In the genomic region with DNA sequence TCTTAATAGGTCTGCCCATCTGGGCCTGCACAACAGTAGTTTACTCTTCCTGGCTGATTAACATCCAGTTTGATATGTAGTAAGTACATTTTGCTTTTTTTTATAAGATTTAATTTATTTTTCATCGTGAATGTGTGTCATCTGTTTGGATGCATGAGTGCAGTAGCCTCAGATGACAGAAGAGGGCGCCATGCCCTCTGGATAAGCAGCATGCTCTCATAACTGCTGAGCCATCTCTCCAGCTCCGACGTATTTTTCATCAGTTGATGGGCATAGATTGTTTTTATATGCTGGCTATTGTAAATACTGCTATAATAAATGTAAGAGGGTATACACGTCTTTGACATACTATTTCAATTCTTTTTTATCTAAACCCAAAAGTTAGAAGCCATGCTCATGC, we compare ENCODE assay signal across 10 mouse cellular contexts. TPM values are rescaled to one million over a fixed set of nuclear protein-coding genes. Genes with fewer than 3 reads are reported as not detected.
DNase-seq lines count a peak whose midpoint lies in the region; ATAC-seq and TF ChIP-seq lines count a peak whose summit lies in the region.
"Had no signal": no experiment of that assay in that cellular context is flagged by ENCODE, and none has a peak within 500 bp of the region (broad histone marks: within the 10 kb centered on the region; RNA-seq: fewer than 3 reads in every experiment).

No protein-coding gene starts in this region.

- TF ChIP-seq POLR2A in MEL (IDR thresholded peaks at IDR 0.05; ENCODE audit: control insufficient read depth in 1 of 2, insufficient read depth in 1 of 2, low read depth in 1 of 2, low read length in 2 of 2, poor library complexity in 1 of 2): no peak

- no peaks in the 10 kb centered on the region for H3K27me3 ChIP-seq in MEL (ENCODE audit: control insufficient read depth in 1 of 2, insufficient read depth in 2 of 2, low read length in 2 of 2)
- no peaks in the 10 kb centered on the region for H3K27me3 ChIP-seq in embryonic facial prominence, embryonic 10.5 days (replicated peaks; ENCODE audit: low read depth, poor library complexity, severe bottlenecking)
- no peaks in the 10 kb centered on the region for H3K27me3 ChIP-seq in liver, postnatal 0 days (ENCODE audit: insufficient read depth, low read length)

- TF ChIP-seq EP300 in MEL (IDR thresholded peaks at IDR 0.05; ENCODE audit: low read depth in 1 of 2, low read length in 2 of 2): no peak
- TF ChIP-seq EP300 in liver, postnatal 0 days (IDR thresholded peaks at IDR 0.05; ENCODE audit: low read depth): no peak

- peak; percentile 75 for TF ChIP-seq RAD21 in MEL (IDR thresholded peaks at IDR 0.05; ENCODE audit: low read depth, low read length)

- H3K79me2 ChIP-seq in MEL (ENCODE audit: control insufficient read depth, insufficient read depth, low read length, poor library complexity): no peaks in the 10 kb centered on the region

- H3K4me3 ChIP-seq in MEL (ENCODE audit: control insufficient read depth in 1 of 2, insufficient read depth in 1 of 2, low read depth in 2 of 2, low read length in 2 of 2): no peak overlapping the region
- H3K4me3 ChIP-seq in embryonic facial prominence, embryonic 10.5 days: no peak overlapping the region
- H3K4me3 ChIP-seq in liver, postnatal 0 days (ENCODE audit: low read depth, low read length): no peak overlapping the region

- H3K4me2 ChIP-seq in liver, postnatal 0 days (ENCODE audit: low read depth, low read length): no peak overlapping the region

- H3K27ac ChIP-seq in MEL (ENCODE audit: control insufficient read depth, low read depth, low read length): no peak overlapping the region
- H3K27ac ChIP-seq in embryonic facial prominence, embryonic 10.5 days (replicated peaks): no peak overlapping the region
- H3K27ac ChIP-seq in liver, postnatal 0 days (ENCODE audit: low read depth): no peak overlapping the region

- TF ChIP-seq CTCF in MEL (IDR thresholded peaks at IDR 0.05 in 2 of 3, conservative IDR thresholded peaks at IDR 0.05 in 1 of 3; ENCODE audit: control insufficient read depth in 1 of 3, insufficient read depth in 1 of 3, low read depth in 2 of 3, low read length in 3 of 3, poor library complexity in 1 of 3, severe bottlenecking in 1 of 3): peak; percentile 71 to 81 (median 77)
- TF ChIP-seq CTCF in liver, postnatal 0 days (IDR thresholded peaks at IDR 0.05; ENCODE audit: low read depth): peak; percentile 80

- WGBS in embryonic facial prominence, embryonic 10.5 days: 41% methylated on average over 5 of the region's 5 CpGs
- 24% methylated on average over 5 of the region's 5 CpGs for WGBS in liver, postnatal 0 days (ENCODE audit: insufficient replicate concordance)

- peak; percentile 46 for DNase-seq in adrenal gland, postnatal 10 days
- DNase-seq in adrenal gland, postnatal 4 days (ENCODE audit: low spot score in 2 of 2): no peak
- DNase-seq in layer of hippocampus, adult 18-20 months (ENCODE audit: low spot score in 2 of 2): peak; percentile 7 to 56
- no peak for DNase-seq in layer of hippocampus, postnatal 36 days
- DNase-seq in MEL (ENCODE audit: low read depth, low spot score): peak; percentile 75
- peak; percentile 24 for DNase-seq in embryonic facial prominence, embryonic 10.5 days (ENCODE audit: low spot score)
- DNase-seq in liver, postnatal 0 days: peak; percentile 55
- peak; percentile 40 for DNase-seq in thymus, postnatal 0 days (ENCODE audit: low spot score)

- H3K4me1 ChIP-seq in MEL (ENCODE audit: control insufficient read depth in 1 of 2, insufficient read depth in 2 of 2, low read length in 2 of 2): no peaks in the 10 kb centered on the region
- H3K4me1 ChIP-seq in embryonic facial prominence, embryonic 10.5 days: no peaks in the 10 kb centered on the region
- H3K4me1 ChIP-seq in liver, postnatal 0 days (ENCODE audit: insufficient read depth): 0 out of 2 replicates have a peak, but pooled peaks cover 3% of the 10 kb centered on the region

- peaks cover 0 to 5% of the 10 kb centered on the region in 2 experiments; a peak in 2 of 4 replicates for H3K36me3 ChIP-seq in MEL (ENCODE audit: control insufficient read depth in 1 of 2, insufficient read depth in 2 of 2, low read length in 2 of 2)
- no peaks in the 10 kb centered on the region for H3K36me3 ChIP-seq in embryonic facial prominence, embryonic 10.5 days (replicated peaks)
- H3K36me3 ChIP-seq in liver, postnatal 0 days (replicated peaks; ENCODE audit: insufficient read depth, low read length): no peaks in the 10 kb centered on the region

- H3K9me3 ChIP-seq in MEL (replicated peaks; ENCODE audit: insufficient read depth, low read length): no peaks in the 10 kb centered on the region
- H3K9me3 ChIP-seq in embryonic facial prominence, embryonic 10.5 days: no peaks in the 10 kb centered on the region
- H3K9me3 ChIP-seq in liver, postnatal 0 days (ENCODE audit: low read length): no peaks in the 10 kb centered on the region

- no peak overlapping the region for H3K9ac ChIP-seq in MEL (ENCODE audit: control insufficient read depth, low read depth, low read length, poor library complexity, severe bottlenecking)
- H3K9ac ChIP-seq in liver, postnatal 0 days (replicated peaks): no peak overlapping the region

- no peak for ATAC-seq in liver, postnatal 0 days

TF ChIP-seq in MEL, 35 proteins besides CTCF, POLR2A, EP300 and RAD21:
- TF ChIP-seq POLR2AphosphoS2 (IDR thresholded peaks at IDR 0.05; ENCODE audit: low read length) (no peak), MXI1 (IDR thresholded peaks at IDR 0.05; ENCODE audit: low read depth, low read length) (no peak), HCFC1 (IDR thresholded peaks at IDR 0.05; ENCODE audit: low read depth, low read length) (no peak), GATA1 (IDR thresholded peaks at IDR 0.05; ENCODE audit: low read depth, low read length) (no peak), NRF1 (IDR thresholded peaks at IDR 0.05; ENCODE audit: insufficient read depth, low read depth, low read length, poor library complexity, severe bottlenecking) (no peak), MYC (IDR thresholded peaks at IDR 0.05; ENCODE audit: low read depth, low read length) (0 out of 2 replicates have a peak, but pooled peaks have one; percentile 45), UBTF (IDR thresholded peaks at IDR 0.05; ENCODE audit: borderline replicate concordance, insufficient read depth, low read depth, low read length) (no peak), TBP (IDR thresholded peaks at IDR 0.05; ENCODE audit: low read depth, low read length) (no peak), ZC3H11A (IDR thresholded peaks at IDR 0.05; ENCODE audit: low read depth, low read length) (peak; percentile 53), TCF12 (IDR thresholded peaks at IDR 0.05; ENCODE audit: low read depth, low read length) (no peak), SMC3 (IDR thresholded peaks at IDR 0.05; ENCODE audit: low read depth, low read length) (peak; percentile 69), CHD1 (IDR thresholded peaks at IDR 0.05; ENCODE audit: low read depth, low read length) (no peak)

RNA-seq across cellular contexts. Expression of gene Kctd12, which starts 29.3 kb away (rescaled TPM):
- 10 to 100 TPM; 55.1 to 55.2 TPM for total RNA-seq in adrenal gland, postnatal 10 days (2021)
- total RNA-seq in adrenal gland, postnatal 4 days (2021): 10 to 100 TPM; 45.2 to 48.6 TPM
- total RNA-seq in layer of hippocampus, adult 18-20 months (2021): 100 to 1,000 TPM; 121 to 126 TPM
- 100 to 1,000 TPM; 128 to 131 TPM for total RNA-seq in layer of hippocampus, postnatal 36 days (2021)
- not detected in 2 replicates for total RNA-seq in MEL (2012; rRNA removed)
- polyA plus RNA-seq in MEL (2012; ENCODE audit: insufficient read depth in 1 of 2, insufficient read length in 2 of 2, low read depth in 1 of 2, low replicate concordance in 2 of 2, missing spikeins in 1 of 2): not detected
- 6.2 and 8.8 TPM in 2 replicates for polyA plus RNA-seq in embryonic facial prominence, embryonic 10.5 days (2016; fragmentation: Nextera tagmentation; extraction: Ambion mirVana)
- 2.6 and 3.4 TPM in 2 replicates for polyA plus RNA-seq in liver, postnatal 0 days (2015; fragmentation: Nextera tagmentation; extraction: Ambion mirVana)
- polyA plus RNA-seq in thymus, postnatal 0 days (2015; fragmentation: Nextera tagmentation; extraction: Ambion mirVana): 4.7 and 5.0 TPM in 2 replicates

RNA-seq across cellular contexts. Expression of gene Acod1, which starts 35.0 kb away (rescaled TPM):
- total RNA-seq in adrenal gland, postnatal 10 days (2021): not detected
- total RNA-seq in adrenal gland, postnatal 4 days (2021): not detected
- not detected for total RNA-seq in layer of hippocampus, adult 18-20 months (2021)
- total RNA-seq in layer of hippocampus, postnatal 36 days (2021): not detected
- not detected in 2 replicates for total RNA-seq in MEL (2012; rRNA removed)
- not detected for polyA plus RNA-seq in MEL (2012; ENCODE audit: insufficient read depth in 1 of 2, insufficient read length in 2 of 2, low read depth in 1 of 2, low replicate concordance in 2 of 2, missing spikeins in 1 of 2)
- not detected in 2 replicates for polyA plus RNA-seq in embryonic facial prominence, embryonic 10.5 days (2016; fragmentation: Nextera tagmentation; extraction: Ambion mirVana)
- polyA plus RNA-seq in liver, postnatal 0 days (2015; fragmentation: Nextera tagmentation; extraction: Ambion mirVana): 0.09 TPM in 1 of 2 replicates, not detected in the other
- 0.18 and 0.19 TPM in 2 replicates for polyA plus RNA-seq in thymus, postnatal 0 days (2015; fragmentation: Nextera tagmentation; extraction: Ambion mirVana)
- total RNA-seq: heart, adult 18-20 months had no signal
- polyA plus RNA-seq: C2C12 had no signal

RNA-seq across cellular contexts. Expression of gene Cln5, which starts 58.2 kb away (rescaled TPM):
- 10 to 100 TPM; 20.6 to 20.8 TPM for total RNA-seq in adrenal gland, postnatal 10 days (2021)
- total RNA-seq in adrenal gland, postnatal 4 days (2021): 10 to 100 TPM; 19.2 to 23.7 TPM
- 10 to 100 TPM; 11.0 to 12.1 TPM for total RNA-seq in layer of hippocampus, adult 18-20 months (2021)
- total RNA-seq in layer of hippocampus, postnatal 36 days (2021): 10 to 100 TPM in 1 of 2 experiments, 1 to 10 TPM in 1; 9.6 to 10.6 TPM
- 12.1 and 12.3 TPM in 2 replicates for total RNA-seq in MEL (2012; rRNA removed)
- 10 to 100 TPM; 15.9 to 99.4 TPM for polyA plus RNA-seq in MEL (2012; ENCODE audit: insufficient read depth in 1 of 2, insufficient read length in 2 of 2, low read depth in 1 of 2, low replicate concordance in 2 of 2, missing spikeins in 1 of 2)
- polyA plus RNA-seq in embryonic facial prominence, embryonic 10.5 days (2016; fragmentation: Nextera tagmentation; extraction: Ambion mirVana): 24.0 and 25.7 TPM in 2 replicates
- 14.2 and 15.2 TPM in 2 replicates for polyA plus RNA-seq in liver, postnatal 0 days (2015; fragmentation: Nextera tagmentation; extraction: Ambion mirVana)
- 25.6 and 28.6 TPM in 2 replicates for polyA plus RNA-seq in thymus, postnatal 0 days (2015; fragmentation: Nextera tagmentation; extraction: Ambion mirVana)

Comparison
In these comparisons a context has a peak if more than half of its experiments do, and no peak if none do; other contexts are left out.
1. DNase-seq: peak in adrenal gland, postnatal 10 days (single experiment), layer of hippocampus, adult 18-20 months (2 of 2), MEL (single experiment), embryonic facial prominence, embryonic 10.5 days (single experiment), liver, postnatal 0 days (single experiment) and thymus, postnatal 0 days (single experiment); none in adrenal gland, postnatal 4 days (0 of 2) and layer of hippocampus, postnatal 36 days (0 of 2).
2. RNA of gene Kctd12, which starts 29.3 kb away (total RNA-seq): 128 to 131 TPM in layer of hippocampus, postnatal 36 days, 121 to 126 TPM in layer of hippocampus, adult 18-20 months, 55.1 to 55.2 TPM in adrenal gland, postnatal 10 days and 45.2 to 48.6 TPM in adrenal gland, postnatal 4 days; not detected in MEL; every median in the first group is over 10 times any median in the second.